Mouse (Mus musculus) kidney, postnatal 10 days (tissue): ENCODE data around the gene Camk2n2.
"Not testable (repeated sequence)": the region's sequence is repeated elsewhere in the genome, so short reads cannot be mapped to it uniquely, and the experiment has no call there.

ENCODE experiments used
- DNase-seq: peaks from one replicate; pipeline ENCODE4 v3.0.0; 2021; ENCODE audit warnings: mixed read lengths

Gene Camk2n2

DNA sequence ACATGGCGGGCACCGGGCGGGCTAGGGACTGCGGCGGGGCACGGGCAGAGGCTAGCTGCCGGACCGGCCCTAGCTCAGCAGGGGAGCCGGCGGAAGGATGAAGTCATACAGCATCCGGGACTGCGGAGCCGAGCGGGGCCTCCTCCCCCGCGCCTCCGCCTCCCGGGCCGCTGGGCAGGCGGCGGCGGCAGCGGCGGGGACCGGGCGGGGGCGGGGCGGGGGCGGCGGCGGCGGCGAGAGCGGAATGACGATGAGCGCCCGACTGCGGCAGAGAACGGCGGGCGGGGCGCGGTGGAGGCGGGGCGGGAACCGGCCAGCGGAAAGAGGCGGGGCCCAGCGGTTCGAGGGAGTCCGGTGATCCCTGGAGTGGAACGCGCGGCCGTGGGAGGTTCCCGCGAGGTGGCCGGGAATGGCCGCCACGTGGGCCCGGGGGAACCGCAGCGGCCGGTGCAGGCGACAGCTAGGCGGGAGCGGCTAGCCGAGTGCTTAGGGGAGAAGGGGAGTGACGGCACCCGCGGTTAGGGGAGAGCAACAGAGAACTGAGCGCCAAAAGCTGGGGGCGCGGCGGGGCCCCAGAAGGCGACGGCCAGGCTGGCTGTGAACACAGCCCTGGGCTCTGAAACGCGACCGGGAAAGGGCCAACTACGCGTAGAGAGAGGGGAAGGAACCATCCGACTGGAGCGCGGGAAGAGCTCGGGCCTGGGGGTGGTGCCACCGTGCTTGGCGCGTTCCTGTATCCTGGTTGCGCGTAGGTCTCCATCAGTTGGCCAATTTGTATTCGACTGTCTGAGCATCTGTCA, at the start of gene Camk2n2:
Gene Camk2n2, minus strand, starts transcription at position 97 of the 800 bp plus-strand sequence.
- DNase-seq = peak; percentile 82

DNA sequence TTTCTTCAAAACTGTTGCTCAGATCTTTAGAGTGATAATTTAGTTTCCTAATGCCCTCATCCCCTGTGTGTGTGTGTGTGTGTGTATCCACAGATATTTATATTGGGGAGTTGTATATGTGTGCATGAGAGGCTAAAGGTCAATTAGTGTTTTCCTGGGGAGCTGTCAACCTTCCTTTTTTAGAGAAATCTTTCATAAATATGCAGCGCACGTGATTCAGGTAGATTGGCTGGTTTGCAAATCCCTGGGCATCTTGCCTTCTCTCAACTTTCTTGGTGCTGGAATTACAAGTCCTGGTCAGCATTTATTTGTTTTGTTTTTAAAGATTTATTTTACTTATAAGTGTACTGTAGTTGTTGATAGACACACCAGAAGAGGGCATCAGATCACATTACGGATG, 49.2 kb upstream of the Camk2n2 start:
- no peak for DNase-seq

DNA sequence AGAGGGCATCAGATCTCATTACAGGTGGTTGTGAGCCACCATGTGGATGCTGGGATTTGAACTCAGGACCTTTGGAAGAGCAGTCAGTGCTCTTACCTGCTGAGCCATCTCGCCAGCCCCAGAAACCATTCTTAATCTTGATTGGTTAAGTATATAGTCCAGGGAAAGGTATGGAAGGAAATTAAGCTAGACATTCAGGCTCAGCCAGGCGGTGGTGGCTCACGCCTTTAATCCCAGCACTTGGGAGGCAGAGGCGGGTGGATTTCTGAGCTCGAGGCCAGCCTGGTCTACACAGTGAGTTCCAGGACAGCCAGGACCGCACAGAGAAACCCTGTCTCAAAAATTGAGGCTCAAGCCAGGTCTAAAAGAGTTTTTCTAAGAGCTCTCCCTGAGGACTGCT, 46.9 kb upstream of the Camk2n2 start, which contains the start of gene Eif4g1:
Gene Eif4g1, plus strand, starts transcription at position 301 of the 400 bp plus-strand sequence.
- not testable (repeated sequence) for DNase-seq

DNA sequence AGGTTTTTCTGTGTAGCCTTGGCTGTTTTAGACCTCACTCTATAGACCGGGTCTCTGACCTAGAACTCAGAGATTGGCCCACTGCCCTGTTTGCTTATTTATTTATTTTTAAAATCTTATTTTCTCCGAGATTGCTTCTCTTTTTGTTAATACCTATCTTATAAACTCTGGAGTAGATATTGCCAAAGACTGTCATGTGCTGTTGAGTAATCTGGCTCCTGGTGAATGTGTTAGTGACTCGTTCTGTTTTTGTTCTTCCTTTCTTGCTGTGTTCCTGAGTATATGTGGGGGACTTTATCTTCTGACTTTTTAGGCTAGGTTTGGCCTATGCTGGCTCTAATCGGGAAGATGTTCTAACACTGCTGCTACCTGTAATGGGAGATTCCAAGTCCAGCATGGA, 36.6 kb upstream of the Camk2n2 start:
- DNase-seq = no peak

DNA sequence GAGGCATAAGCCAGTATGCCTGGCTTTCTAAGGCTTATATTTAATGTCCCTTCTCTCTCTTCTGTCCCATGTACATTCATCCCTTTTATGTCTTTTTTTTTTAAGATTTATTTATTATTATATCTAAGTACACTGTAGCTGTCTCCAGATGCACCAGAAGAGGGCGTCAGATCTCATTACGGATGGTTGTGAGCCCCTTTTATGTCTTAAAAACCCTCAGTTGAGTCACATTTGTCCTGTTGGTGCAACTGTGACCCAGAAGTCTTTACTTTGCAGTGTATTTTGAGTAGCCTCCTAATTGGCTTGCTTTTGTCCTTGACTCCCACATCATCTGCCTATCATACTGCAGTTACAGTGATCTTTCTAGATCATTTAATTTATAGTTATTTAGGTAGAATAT, 32.2 kb upstream of the Camk2n2 start:
- no peak for DNase-seq

DNA sequence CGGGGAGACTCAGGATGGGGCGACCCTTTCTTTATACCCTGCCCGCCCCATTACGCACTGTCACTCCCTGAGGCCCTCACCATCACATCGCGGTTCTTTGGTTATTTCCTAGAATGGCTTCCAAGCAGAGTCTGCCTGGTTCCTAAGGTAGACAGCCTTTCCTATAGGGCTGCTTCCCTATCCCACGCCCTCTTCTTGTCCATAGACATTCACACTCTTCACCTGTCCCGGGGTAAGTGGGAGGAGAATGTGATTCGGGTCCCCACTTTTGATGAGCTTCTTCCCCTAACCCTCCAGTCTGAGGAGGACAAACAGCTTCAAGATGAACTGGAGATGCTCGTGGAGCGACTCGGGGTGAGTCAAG, 30.8 kb upstream of the Camk2n2 start:
- DNase-seq = no peak

DNA sequence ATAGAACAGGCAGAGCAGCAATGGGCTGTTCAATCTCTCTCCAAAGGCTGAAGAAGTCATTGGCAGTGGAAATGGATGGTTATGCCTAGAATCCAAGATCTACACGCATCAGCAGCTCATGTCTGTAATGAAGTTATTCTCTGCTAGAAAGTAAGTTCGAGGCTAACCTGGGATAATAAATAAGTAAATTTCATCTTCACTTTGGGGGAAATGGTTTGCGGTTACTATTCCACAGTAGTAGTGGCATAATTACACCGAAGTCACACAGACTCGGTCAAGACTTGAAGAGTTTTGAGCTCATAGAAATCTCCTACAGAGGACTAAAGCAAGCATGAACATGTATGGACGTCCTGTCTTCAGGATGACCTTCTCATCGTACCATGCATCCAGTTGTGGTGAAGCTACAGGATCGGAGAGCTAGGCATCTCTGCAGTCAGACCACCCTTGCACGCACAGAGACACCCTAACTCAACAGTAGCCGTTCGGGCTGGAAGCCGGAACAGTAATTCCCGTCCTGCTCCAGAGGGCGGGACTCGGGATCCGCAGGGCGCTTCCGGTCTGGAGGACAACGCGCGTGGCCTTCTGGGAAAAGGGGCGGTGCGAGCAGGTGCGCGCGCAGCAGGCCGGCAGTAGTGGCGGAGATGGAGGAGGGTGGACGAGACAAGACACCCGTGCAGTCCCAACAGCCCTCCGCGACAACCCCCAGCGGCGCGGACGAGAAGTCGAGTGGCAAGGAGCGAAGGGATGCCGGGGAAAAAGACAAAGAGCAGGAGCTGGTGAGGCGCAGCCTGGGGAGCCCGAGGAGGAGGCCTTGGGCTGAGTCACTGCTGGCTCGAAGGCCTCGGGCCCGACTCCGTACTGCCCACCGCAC, 30.2 kb upstream of the Camk2n2 start, which contains the start of gene Psmd2:
Gene Psmd2, plus strand, starts transcription at position 577 of the 871 bp plus-strand sequence.
- DNase-seq = peak; percentile 99

DNA sequence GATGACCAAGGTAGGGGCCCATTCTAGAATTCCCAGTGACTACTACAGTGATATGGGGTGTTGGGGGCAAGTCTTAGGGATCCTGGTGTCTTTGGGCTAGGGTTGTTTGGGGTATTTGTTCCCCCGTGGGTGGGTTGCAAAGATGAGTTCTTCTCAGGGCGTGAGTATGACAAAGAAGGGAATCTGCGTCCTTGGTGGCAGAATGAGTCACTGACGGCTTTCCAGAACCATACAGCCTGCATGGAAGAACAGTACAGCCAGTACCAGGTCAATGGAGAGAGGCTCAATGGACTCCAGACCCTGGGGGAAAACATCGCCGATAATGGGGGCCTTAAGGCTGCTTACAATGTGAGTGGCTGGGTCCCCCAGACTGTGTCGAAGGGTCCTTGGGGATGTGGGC, 22.8 kb upstream of the Camk2n2 start:
- no peak for DNase-seq

DNA sequence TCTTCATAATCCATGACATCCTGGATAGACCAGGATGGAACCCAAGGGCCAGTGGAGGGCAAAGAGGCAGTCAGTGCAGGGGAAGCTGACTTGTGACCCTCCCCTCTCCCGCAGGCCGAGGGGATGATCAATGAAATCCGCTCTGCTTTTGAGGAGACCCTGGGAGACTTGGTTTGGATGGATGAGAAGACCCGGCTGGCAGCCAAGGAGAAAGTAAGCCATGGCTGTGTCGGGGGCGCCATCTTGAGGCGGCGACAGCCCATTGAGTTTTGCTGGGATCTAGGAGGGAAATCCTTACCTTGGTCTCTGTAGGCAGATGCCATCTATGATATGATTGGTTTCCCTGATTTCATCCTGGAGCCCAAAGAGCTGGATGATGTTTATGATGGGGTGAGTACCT, 21.1 kb upstream of the Camk2n2 start:
- DNase-seq = peak; percentile 86

DNA sequence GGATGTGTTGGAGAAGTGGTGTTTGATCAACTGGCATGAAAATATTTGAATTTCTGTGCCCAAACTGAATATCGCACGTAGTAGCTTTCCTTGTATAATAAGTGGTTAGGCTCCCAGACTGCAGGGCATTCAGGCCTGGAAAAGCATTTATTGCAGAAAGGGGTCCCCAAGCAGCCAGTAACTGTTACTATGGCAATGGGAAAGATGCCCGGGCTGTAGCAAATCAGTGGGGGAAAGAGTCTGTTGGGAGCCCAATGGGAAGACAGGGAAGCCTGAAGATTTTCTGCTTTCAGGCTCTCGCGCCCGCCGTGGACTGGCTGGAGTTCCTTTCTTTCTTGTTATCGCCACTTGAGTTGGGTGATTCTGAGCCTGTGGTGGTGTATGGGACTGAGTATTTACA, 17.3 kb upstream of the Camk2n2 start:
- DNase-seq = no peak

DNA sequence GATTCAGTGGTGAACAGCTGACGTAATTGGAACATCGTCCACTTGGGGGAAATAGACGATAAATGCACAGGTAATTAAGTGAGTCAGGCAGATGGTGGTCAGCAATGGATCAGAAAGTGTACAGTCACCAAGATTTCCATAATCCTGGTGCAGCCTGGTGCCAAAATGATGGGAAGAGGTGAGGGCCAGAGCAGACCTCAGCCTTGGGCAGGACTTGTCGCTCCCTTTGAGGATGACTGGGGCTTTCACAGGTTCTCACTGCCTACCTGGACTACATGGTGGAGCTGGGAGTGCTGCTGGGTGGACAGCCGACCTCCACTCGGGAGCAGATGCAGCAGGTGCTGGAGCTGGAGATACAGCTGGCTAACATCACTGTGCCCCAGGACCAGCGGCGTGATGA, 16.3 kb upstream of the Camk2n2 start:
- DNase-seq = no peak

DNA sequence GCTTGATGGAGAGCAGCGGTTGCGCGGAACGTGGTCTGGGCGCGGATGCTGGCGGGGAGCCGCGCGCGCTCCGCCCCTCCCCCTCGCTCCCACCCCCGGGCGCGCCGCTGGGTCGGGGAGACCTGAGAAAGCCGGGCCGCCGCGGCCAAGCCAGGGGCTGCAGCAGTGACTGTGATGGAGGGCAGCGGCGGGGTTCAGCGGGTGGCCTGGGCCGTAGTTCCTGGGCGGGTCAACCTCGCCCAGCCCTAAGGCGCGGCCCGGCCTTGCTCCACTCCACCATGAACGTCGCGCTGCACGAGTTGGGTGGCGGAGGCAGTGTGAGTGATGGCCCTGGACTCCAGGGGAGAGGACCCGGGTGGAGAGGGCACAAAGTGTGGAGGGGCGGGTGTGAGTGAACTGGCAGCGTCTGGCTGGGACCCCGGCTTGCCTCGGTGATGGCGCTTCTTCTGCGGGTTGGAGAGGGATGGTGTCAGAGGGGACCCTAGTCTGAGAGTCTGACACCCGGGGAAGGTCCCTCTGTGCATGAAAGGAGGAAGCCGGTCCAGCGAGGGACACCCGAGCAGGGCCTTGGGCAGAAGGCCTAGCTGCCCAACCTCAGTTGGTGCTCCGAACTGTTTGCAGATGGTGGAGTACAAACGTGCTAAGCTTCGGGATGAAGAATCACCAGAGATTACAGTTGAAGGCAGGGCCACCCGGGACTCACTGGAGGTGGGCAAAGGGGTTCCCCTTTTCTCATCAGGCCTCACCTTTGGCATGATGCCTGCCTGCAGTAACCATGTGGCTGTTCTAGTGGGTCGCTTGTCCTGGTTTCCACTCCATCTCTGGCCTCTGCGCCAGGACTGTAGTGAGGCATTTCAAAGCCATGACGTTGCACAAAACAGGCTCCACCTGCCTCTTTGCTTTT, 8.9 kb upstream of the Camk2n2 start, which contains the start of gene Ece2:
Gene Ece2, plus strand, starts transcription at position 98 of the 904 bp plus-strand sequence.
- peak; percentile 32 for DNase-seq

DNA sequence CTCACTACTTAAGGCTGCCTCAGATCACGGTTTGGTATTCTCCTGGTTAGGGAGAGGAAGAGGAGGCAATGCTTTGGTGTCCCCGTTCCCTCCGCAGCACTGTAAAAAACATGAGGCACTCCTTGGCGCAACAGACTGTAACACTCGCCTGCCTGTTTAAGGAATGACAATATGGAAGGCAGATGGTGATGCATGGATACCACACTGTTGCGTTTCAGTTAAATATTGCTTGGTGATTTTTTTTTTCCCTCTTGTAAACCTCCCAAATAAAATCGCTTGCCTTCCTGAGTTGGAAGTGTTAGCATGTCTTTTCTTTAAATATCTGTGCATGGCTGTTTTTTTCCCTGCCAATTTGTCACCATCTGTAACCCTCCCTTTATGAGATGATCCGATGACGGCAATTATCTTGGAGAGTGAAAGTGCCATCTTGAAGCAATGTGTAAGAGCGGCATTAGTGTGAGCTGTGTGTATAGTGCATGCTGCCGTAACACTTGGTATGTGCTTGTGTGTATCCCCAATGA, 7.8 kb upstream of the Camk2n2 start:
- DNase-seq = no peak

DNA sequence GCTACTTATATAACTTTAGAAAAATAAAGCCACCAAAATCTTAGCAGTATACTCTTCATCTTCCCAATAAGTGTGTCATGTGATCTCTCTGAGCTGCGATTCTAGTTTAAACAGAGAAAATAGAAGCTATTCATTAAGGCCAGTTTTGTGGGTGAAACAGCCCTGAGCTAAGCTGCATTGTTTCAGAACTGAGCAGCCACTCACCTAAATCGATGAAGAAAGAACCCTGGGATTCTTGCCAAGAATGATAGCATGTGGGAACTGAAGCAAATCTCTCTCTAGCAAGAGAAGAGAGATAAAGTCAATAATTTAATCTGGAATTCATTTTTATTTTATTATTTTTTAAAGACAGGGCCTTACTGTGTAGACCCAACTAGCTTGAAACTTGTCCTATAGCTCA, 2.1 kb upstream of the Camk2n2 start:
- no peak for DNase-seq

DNA sequence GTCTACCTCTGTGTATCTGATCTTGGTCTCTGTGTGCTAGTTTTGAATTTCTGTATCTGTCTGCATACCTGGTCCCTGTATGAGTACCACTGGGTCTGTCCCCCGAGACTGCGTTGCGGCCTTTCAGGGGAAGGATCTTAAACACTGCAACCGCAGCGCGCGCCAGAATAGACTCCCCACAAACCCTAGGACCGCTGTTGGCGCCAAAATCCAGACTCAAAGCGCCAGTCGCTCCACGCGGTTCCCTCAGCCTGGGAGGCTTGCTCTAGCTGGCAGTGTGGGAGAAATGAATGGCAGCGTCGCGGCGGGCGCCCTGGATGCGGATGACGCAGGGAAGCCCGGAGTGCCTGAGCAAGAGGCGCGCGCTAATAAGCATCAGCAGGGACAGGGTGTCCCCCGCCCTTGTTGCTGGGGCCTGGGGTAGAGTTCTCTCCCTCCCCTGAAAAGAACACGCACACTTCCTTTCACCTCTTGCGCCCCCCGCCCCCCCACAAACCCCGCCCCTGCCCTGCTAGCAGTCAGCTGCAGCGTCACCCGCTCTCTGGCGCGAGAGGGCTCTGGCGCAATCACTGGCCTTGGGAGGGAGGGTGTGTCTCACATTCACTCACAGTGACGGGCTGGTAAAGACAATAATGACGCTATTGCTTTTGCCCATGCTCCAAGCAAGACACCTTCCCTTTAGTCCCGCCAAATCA, 1.1 kb upstream of the Camk2n2 start:
- peak; percentile 52 for DNase-seq

DNA sequence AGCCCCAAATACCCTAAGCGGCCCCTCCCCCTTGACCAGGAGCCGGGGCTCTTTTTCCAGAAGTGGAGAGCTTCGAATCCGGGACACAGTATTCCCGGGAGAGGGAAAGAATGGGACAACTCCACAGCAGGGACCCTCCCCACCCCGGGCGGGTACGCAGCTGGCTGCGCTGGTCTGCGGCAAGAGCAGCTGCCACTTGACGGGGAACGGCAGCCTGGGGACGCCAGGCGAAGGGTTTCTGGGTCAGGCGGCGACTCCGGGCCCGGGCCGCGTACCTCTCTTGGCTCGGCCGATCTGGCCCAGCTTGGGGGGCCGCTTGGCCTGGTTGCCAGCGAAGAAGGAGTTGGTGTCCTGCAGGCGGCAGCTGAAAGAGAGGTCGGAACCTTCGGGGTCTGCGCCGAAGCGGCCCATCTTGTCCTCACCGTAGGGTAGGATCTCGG, 316 bp downstream of the Camk2n2 start:
- DNase-seq = no peak

DNA sequence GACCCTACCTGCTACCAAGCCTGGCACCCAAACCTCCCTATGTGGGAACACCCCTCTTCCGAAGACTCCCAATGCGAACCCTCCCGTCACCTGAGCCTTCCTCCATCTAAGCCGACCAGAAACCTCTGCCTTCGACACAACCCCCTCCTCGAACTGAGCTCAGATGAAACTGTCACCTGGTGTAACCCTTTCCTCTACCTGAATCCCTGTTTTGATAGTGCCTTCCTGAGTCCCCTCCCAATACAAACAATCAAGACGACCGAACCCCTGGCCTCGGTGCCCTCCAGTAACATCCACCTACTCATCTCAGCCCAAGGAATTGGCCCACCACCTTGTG, 720 bp downstream of the Camk2n2 start:
- no peak for DNase-seq

DNA sequence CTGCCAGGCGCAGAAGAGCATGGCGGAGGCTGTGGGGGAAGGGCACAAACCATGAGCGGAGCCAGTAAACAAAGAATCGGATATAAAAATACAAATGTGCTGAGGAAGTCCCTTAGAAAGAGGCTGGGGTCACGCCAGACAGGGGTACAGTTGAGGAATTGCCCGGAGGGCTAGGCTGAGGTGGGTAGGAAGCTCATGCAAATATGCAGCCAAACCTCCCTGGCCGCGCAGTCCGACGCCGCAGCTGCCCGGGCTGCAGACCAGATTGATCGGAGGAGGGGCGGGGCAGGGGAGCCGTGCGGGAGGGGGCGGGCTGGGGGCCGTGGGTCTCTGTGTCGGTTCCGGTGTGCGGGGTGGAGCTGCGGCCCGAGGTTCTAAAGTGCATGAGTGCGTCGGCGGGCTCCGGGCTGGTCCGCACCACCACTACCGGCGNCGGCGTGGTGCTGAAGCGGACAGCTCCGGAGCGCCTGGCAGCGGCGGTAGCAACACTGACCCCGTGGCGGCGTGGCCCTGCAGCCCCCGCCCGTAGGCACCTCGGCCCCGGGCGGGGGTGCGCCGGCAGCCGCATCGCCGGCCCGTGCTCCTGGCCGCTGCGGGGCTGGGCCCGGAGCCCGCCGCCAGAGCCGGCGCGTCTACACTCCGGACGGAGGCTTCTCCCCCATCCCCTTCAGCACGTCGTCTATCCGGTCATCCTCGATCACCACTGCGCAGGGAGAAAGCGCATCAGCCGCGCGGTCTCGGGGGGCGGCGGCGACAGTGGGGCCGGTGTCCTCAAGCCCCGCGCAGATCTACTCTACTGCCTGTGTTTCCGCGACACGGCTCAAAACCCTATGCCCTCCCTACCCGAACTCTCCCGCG, 1.3 kb downstream of the Camk2n2 start:
- peak; percentile 66 for DNase-seq

DNA sequence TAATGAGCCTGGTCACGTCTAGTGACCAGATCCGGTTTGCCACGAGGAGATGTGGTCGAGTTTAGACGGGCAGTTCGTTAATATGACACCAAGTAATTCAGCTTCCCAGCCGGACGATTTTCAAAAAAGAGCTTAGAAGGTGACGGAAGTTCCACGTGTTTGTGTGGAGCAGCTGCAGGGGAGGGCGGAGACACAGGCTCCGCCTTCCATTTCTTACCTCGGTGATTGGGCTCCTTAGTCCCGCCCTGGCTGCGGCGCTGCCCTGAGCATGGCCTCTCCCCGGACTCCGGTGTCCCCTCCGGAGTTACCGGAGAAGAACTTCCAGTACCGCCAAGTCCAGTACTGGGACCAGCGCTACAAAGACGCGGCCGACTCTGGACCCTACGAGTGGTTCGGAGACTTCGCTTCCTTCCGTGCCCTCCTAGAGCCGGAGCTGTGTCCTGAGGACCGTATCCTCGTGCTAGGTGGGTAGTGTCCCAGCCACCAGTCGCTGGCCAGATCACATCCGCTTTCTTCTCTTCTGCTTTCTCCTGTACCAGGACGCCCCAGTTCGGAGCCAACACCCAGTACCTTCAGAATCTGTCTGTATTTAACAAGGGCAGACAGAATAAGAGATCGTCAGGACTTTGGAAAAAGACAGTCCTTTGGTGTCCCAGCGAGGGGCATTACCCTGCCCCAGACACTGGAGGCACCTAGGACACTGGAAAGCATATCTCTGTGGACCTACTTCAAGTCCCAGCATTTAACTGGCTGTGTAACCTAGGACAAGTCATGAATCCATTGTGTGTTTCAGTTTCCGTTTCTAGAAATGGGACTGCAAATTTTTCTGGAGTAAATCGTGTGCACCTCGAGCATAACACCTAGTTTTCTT, 9.5 kb downstream of the Camk2n2 start, which contains the start of the genes Eef1akmt4, Gm49333 and Alg3:
Gene Eef1akmt4, plus strand, starts transcription at position 237 of the 871 bp plus-strand sequence.
Gene Gm49333, plus strand, starts transcription at position 254 of the 871 bp plus-strand sequence.
Gene Alg3, minus strand, starts transcription at position 379 of the 871 bp plus-strand sequence.
- DNase-seq = peak; percentile 90
